Mouse (Mus musculus) cerebellum, postnatal 4 days (tissue): ENCODE results near the gene Smyd1.
"Not testable (repeated sequence)": the region's sequence is repeated elsewhere in the genome, so short reads cannot be mapped to it uniquely, and the experiment has no call there.

Source experiments
- DNase-seq, 2 experiments: peaks; one replicate each; pipeline ENCODE4 v3.0.0; 2022; ENCODE audit warnings: low spot score in 2 of 2, mixed read lengths in 1 of 2

The Smyd1 gene

GRCm38 (mm10) chr6:71324816-71325215 lies 2.8 kb upstream of the Smyd1 start:
- no peak for DNase-seq

GRCm38 (mm10) chr6:71322491-71322921 lies 473 bp upstream of the Smyd1 start, which contains the start of gene Cd8b1:
Gene Cd8b1 (plus strand): TSS chr6:71322788.
- no peak for DNase-seq

GRCm38 (mm10) chr6:71307486-71307885 lies 14.5 kb downstream of the Smyd1 start:
- no peak for DNase-seq

GRCm38 (mm10) chr6:71302097-71302731 lies 19.8 kb downstream of the Smyd1 start:
- DNase-seq, result no peak

- DNase-seq, result no peak
Measured at GRCm38 (mm10) chr6:71298751-71299150, 23.3 kb downstream of the Smyd1 start.

- DNase-seq, result no peak
Measured at GRCm38 (mm10) chr6:71298051-71298450, 24.0 kb downstream of the Smyd1 start.

- DNase-seq, result no peak
Measured at GRCm38 (mm10) chr6:71295303-71295702, 26.7 kb downstream of the Smyd1 start.

- DNase-seq, result no peak
Measured at GRCm38 (mm10) chr6:71293509-71293908, 28.5 kb downstream of the Smyd1 start.

GRCm38 (mm10) chr6:71279418-71279817 lies 42.6 kb downstream of the Smyd1 start:
- DNase-seq, result no peak

- DNase-seq, result no peak
Measured at GRCm38 (mm10) chr6:71274621-71275020, 47.4 kb downstream of the Smyd1 start.

- DNase-seq, result no peak
Measured at GRCm38 (mm10) chr6:71273715-71274114, 48.3 kb downstream of the Smyd1 start.

- DNase-seq, result no peak
Measured at GRCm38 (mm10) chr6:71272316-71272741, 49.7 kb downstream of the Smyd1 start.

GRCm38 (mm10) chr6:71271389-71272315 lies 50.4 kb downstream of the Smyd1 start, which contains the start of gene Krcc1:
Gene Krcc1 (plus strand): TSS chr6:71271677.
- peak; percentile 83 to 95 for DNase-seq

- DNase-seq, result no peak
Measured at GRCm38 (mm10) chr6:71271057-71271388, 51.0 kb downstream of the Smyd1 start.

GRCm38 (mm10) chr6:71270301-71271056 lies 51.6 kb downstream of the Smyd1 start:
- peak in 1 of 2 experiments; percentile 29 for DNase-seq

GRCm38 (mm10) chr6:71269686-71270050 lies 52.4 kb downstream of the Smyd1 start:
- not testable (repeated sequence) for DNase-seq

- no peak for DNase-seq
Measured at GRCm38 (mm10) chr6:71268929-71269685, 52.9 kb downstream of the Smyd1 start.

GRCm38 (mm10) chr6:71267603-71268002 lies 54.4 kb downstream of the Smyd1 start:
- DNase-seq, result not testable (repeated sequence)

GRCm38 (mm10) chr6:71262142-71262833 lies 59.7 kb downstream of the Smyd1 start:
- no peak for DNase-seq

- DNase-seq, result no peak
Measured at GRCm38 (mm10) chr6:71261060-71261459, 61.0 kb downstream of the Smyd1 start.
